Comparison of ENCODE assay signal across 10 mouse cellular contexts in the genomic region with DNA sequence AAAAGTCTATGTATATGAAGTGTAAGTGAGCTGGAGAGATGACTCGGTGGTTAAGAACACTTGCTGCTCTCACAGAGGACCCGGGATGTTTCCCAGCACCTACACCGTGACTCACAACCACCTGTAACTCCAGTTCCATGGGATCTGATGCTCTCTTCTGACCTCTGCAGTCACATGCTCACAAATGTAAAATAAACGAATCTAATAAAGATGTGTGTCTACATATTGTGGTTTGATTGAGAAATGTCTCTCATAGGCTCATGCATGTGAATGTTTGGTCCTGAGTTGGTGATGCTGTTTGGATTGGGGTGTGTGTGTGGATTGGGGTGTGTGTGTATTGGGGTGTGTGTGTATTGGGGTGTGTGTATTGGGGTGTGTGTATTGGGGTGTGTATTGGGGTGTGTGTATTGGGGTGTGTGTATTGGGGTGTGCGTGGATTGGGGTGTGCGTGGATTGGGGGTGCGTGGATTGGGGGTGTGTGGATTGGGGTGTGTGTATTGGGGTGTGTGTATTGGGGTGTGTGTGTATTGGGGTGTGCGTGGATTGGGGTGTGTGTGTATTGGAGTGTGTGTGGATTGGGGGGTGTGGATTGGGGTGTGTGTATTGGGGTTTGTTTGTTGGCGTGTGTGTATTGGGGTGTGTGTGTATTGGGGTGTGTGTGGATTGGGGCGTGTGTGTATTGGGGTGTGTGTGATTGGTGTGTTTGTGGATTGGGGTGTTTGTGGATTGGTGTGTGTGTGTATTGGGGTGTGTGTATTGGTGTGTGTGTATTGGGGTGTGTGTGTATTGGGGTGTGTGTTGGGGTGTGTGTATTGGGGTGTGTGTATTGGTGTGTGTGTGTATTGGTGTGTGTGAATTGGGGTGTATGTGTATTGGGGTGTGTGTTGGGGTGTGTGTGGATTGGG. TPM values are rescaled to one million over a fixed set of nuclear protein-coding genes. Genes with fewer than 3 reads are reported as not detected.
DNase-seq lines count a peak whose midpoint lies in the region; ATAC-seq lines count a peak whose summit lies in the region.
"Had no signal": no experiment of that assay in that cellular context is flagged by ENCODE, and none has a peak within 500 bp of the region (broad histone marks: within the 10 kb centered on the region; RNA-seq: fewer than 3 reads in every experiment).

No protein-coding gene starts in this region.

- no peaks in the 10 kb centered on the region for H3K9me3 ChIP-seq in heart, embryonic 10.5 days
- no peaks in the 10 kb centered on the region for H3K9me3 ChIP-seq in limb, embryonic 15.5 days

- DNase-seq in heart, embryonic 10.5 days (ENCODE audit: low spot score), result peak; percentile 83
- no peak for DNase-seq in heart, postnatal 36 days
- peak; percentile 21 for DNase-seq in 3T3-L1 (ENCODE audit: low read depth, low spot score)
- no peak for DNase-seq in spleen, adult 18-20 months
- DNase-seq in thymus, postnatal 36 days, result no peak
- DNase-seq in cerebellum, postnatal 10 days, result no peak
- DNase-seq: kidney, adult 18-20 months; lung, postnatal 14 days had no signal

- ATAC-seq in erythroblast, adult 5-6 weeks (replicated peaks; ENCODE audit: low FRiP score, poor library complexity, severe bottlenecking), result peak; percentile 84
- ATAC-seq in limb, embryonic 15.5 days (ENCODE audit: insufficient number of reproducible peaks, low FRiP score, low TSS enrichment, low read depth), result peak; percentile 76; the same call in 1 of the 2 replicates

- H3K4me3 ChIP-seq in heart, embryonic 10.5 days, result no peak overlapping the region
- H3K4me3 ChIP-seq in limb, embryonic 15.5 days, result no peak overlapping the region

- H3K4me1 ChIP-seq in heart, embryonic 10.5 days, result no peaks in the 10 kb centered on the region
- H3K4me1 ChIP-seq in limb, embryonic 15.5 days, result no peaks in the 10 kb centered on the region

- no peak overlapping the region for H3K27ac ChIP-seq in heart, embryonic 10.5 days
- no peak overlapping the region for H3K27ac ChIP-seq in limb, embryonic 15.5 days

- H3K9ac ChIP-seq in limb, embryonic 15.5 days, result no peak overlapping the region

- no peaks in the 10 kb centered on the region for H3K27me3 ChIP-seq in heart, embryonic 10.5 days (ENCODE audit: insufficient read depth, poor library complexity, severe bottlenecking)
- 0 out of 2 replicates have a peak, but pooled peaks cover 2% of the 10 kb centered on the region for H3K27me3 ChIP-seq in limb, embryonic 15.5 days

- no peaks in the 10 kb centered on the region for H3K36me3 ChIP-seq in heart, embryonic 10.5 days
- H3K36me3 ChIP-seq in limb, embryonic 15.5 days, result no peaks in the 10 kb centered on the region

- no peak overlapping the region for H3K4me2 ChIP-seq in limb, embryonic 15.5 days

- WGBS in heart, embryonic 10.5 days, result 58% methylated on average over 10 of the region's 10 CpGs
- WGBS in limb, embryonic 15.5 days, result 59% methylated on average over 10 of the region's 10 CpGs

- intact Hi-C loops in heart, postnatal 36 days (cut with DNase I), result no loop called here

RNA-seq across cellular contexts. Expression of gene Mvb12b, which starts 46.1 kb away (rescaled TPM):
- polyA plus RNA-seq in heart, embryonic 10.5 days (2016; fragmentation: Nextera tagmentation; extraction: Ambion mirVana), result 10.0 and 16.6 TPM in 2 replicates
- 10 to 100 TPM; 17.3 to 18.0 TPM for total RNA-seq in heart, postnatal 36 days (2021)
- 20.3 and 23.8 TPM in 2 replicates for total RNA-seq in erythroblast, adult 5-6 weeks (2015; ENCODE audit: low replicate concordance)
- total RNA-seq in erythroblast, adult 5-6 weeks (2017; ENCODE audit: low replicate concordance), result 17.1 and 17.3 TPM in 2 replicates
- polyA plus RNA-seq in limb, embryonic 15.5 days (2015; fragmentation: Nextera tagmentation; extraction: Ambion mirVana), result 18.2 and 19.0 TPM in 2 replicates

Comparison
In these comparisons a context has a peak if more than half of its experiments do, and no peak if none do; other contexts are left out.
1. DNase-seq: peak in heart, embryonic 10.5 days (single experiment) and 3T3-L1 (single experiment); none in heart, postnatal 36 days (0 of 2), spleen, adult 18-20 months (0 of 2), thymus, postnatal 36 days (0 of 2) and cerebellum, postnatal 10 days (0 of 2).